Mouse (Mus musculus) thymus, postnatal 25 days (tissue): ENCODE measurements at regions not wholly inside any gene's neighbourhood (a gene's known extent, or its start where the extent isn't known, plus 50 kb on each side); places are given as distances from the start of the nearest gene placed in this dataset.

Source experiments
- DNase-seq: peaks from one replicate; pipeline ENCODE4 v3.0.0; 2022

GRCm38 (mm10) chr11:24342732-24343131 lies 264.9 kb downstream of the Bcl11a start:
- no peak for DNase-seq

- DNase-seq: no peak
These were observed 269.4 kb downstream of the Bcl11a start for GRCm38 (mm10) chr11:24347225-24347624.

GRCm38 (mm10) chr11:24348741-24349140 lies 270.9 kb downstream of the Bcl11a start:
- no peak for DNase-seq

GRCm38 (mm10) chr11:24349967-24350643 lies 272.2 kb downstream of the Bcl11a start:
- DNase-seq: no peak

- no peak for DNase-seq
These were observed 273.0 kb downstream of the Bcl11a start for GRCm38 (mm10) chr11:24350839-24351238.

- DNase-seq: no peak
These were observed 274.2 kb downstream of the Bcl11a start for GRCm38 (mm10) chr11:24352071-24352470.

- no peak for DNase-seq
These were observed 275.2 kb downstream of the Bcl11a start for GRCm38 (mm10) chr11:24353056-24353455.

GRCm38 (mm10) chr11:24357388-24357787 lies 279.5 kb downstream of the Bcl11a start:
- DNase-seq: no peak

- no peak for DNase-seq
These were observed 281.2 kb downstream of the Bcl11a start for GRCm38 (mm10) chr11:24359086-24359485.

- DNase-seq: no peak
These were observed 284.3 kb downstream of the Bcl11a start for GRCm38 (mm10) chr11:24361998-24362687.

- DNase-seq: no peak
These were observed 284.8 kb downstream of the Bcl11a start for GRCm38 (mm10) chr11:24362688-24363035.

- DNase-seq: no peak
These were observed 285.8 kb downstream of the Bcl11a start for GRCm38 (mm10) chr11:24363418-24364364.

GRCm38 (mm10) chr11:24370198-24370860 lies 292.5 kb downstream of the Bcl11a start:
- no peak for DNase-seq

- DNase-seq: no peak
These were observed 293.2 kb downstream of the Bcl11a start for GRCm38 (mm10) chr11:24370861-24371686.

- DNase-seq: no peak
These were observed 293.8 kb downstream of the Bcl11a start for GRCm38 (mm10) chr11:24371687-24371950.

- no peak for DNase-seq
These were observed 294.1 kb downstream of the Bcl11a start for GRCm38 (mm10) chr11:24371963-24372362.

- DNase-seq: no peak
These were observed 294.8 kb downstream of the Bcl11a start for GRCm38 (mm10) chr11:24372616-24373015.

- no peak for DNase-seq
These were observed 295.4 kb downstream of the Bcl11a start for GRCm38 (mm10) chr11:24373301-24373700.

- DNase-seq: no peak
These were observed 299.7 kb downstream of the Bcl11a start for GRCm38 (mm10) chr11:24377530-24377929.

GRCm38 (mm10) chr11:24390578-24390977 lies 312.7 kb downstream of the Bcl11a start:
- no peak for DNase-seq

GRCm38 (mm10) chr11:24391385-24391784 lies 313.5 kb downstream of the Bcl11a start:
- DNase-seq: no peak

GRCm38 (mm10) chr11:24395478-24395877 lies 317.6 kb downstream of the Bcl11a start:
- no peak for DNase-seq
